Mouse (Mus musculus) inflammation-experienced regulatory T-cells, adult 6 months (primary cell): ENCODE results near the gene Gm9513. TPM values are rescaled to one million over a fixed set of nuclear protein-coding genes. Genes with fewer than 3 reads are reported as not detected.

Source experiments
- ATAC-seq: one replicate; pipeline ENCODE4 v1.8.0; 2017
- polyA plus RNA-seq, 3 experiments: library from polyadenylated mRNA; unstranded; fragments of 100-300 nt; shearing (Covaris generic); gene quantifications; one replicate each; pipeline ENCODE4 v1.2.1; 2017

The Gm9513 gene
- polyA plus RNA-seq, result not detected

DNA sequence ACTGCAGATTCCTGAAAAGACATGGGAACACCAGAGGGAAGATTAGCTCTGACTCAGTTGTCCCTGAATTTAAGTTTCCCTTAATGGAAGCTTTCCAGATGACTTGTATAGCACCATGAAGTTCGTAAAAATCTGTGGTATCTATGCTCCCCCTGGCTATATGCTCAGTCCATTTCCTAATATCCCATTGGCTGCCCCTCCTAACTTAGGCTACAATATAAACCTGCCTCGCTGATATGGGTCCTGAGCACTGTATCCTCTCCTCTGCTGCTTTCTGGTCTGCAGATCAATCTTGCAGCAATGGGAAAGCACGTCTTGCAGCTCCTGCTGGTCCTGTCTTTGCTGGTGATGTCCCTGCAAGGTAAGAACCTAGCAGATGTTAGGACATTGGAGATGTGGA is at the start of gene Gm9513:
Gm9513 (plus strand) TSS at position 301 of the 400 bp plus-strand sequence.
- no peak for ATAC-seq

DNA sequence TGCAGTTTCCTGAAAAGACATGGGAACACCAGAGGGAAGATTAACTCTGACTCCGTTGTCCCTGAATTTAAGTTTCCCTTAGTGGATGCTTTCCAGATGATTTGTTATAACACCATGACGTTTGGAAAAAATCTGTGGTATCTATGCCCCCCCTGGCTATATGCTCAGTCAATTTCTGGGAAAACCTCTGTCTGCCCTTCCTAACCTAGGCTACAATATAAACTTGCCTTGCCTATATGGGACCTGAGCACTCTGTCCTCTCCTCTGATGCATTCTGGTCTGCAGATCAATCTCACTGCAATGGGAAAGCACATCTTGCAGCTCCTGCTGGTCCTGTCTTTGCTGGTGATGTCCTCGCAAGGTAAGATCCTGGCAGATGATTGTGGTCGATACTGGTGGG is 43.9 kb upstream of the Gm9513 start, which contains the start of gene Gm7257:
Gm7257 (plus strand) TSS at position 301 of the 400 bp plus-strand sequence.
- no peak for ATAC-seq

DNA sequence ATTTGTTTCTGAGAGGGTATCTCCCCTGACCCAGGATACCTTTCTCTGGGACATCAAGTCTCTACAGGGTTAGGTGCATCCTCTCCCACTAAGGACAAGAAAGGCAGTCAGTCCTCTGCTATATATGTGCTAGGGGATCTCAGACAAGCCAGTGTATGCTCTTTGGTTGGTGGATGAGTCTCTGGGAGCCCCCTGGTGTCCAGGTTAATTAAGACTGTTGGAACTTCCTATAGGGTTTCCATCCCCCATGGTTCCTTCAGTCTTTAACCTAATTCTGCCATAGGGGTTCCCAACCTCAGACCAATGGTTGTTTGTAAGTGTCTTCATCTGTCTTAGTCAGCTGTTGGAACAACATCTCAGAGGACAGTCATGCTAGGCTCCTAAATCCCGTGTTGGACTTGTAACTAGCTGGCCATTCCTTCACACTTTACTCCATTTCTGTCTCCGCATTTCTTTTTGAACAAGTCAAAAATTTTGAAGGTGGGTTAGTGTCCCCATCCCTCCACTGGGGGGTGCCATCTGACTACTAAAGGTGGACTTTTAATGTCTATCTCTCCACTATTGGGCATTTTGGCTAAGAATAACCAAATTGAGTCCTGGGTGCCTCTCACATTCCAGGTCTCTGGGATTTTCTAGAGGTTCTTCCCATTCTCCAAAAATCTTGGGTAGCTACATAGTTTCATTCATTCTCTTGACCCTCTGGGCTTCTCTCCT is 40.2 kb upstream of the Gm9513 start:
- no peak for ATAC-seq

DNA sequence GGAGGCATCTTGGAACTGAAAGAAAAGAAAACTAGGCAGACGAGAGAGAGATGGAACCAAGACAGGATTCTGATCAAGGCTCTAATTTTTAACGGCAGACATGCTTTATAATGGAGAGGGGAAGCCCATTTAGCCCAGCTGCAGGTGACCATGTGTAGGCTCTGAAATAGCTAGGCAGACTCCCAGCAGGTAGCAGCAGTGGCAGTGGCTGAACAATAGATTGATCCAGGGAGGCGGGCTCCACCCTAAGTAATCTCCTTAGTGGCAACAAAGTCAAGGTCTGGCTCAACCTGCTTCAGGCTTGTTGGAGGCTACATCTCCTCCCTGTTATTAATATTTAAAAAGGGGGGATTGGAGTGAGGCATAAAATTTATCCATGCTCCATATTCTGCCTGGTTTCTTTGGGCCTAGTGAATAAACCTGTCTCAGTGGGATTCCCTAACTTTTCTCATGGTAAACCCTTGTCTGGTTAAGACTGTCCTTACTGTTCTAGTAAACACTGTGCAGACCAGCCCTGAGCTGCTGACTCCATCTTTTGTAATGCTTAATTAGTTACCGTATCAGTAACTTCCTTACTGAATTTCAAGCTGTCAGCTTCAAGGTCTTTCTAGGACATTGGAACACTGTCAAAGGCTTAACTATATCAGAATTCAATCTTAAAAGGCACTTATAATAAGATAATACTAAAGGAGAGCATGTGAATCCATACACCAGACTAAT is 19.2 kb downstream of the Gm9513 start:
- no peak for ATAC-seq

DNA sequence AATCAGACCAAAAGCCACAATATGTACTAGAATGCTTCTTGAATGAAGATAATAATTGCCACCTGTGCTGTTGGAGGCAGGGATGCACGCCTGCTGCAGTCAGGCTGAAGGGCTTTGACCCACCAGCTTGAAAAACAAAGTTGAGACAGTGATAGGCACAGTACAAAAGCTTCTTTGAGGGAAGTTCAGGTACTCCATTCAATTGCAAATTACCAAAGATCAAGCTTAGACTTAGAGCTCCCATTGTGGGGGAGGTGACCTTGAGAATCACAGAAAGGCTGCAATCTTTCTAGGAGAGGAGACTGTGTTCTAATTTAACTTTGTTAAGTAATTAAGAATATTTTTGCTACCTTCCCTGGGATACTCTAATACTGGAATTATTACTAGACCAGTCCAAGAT is 20.4 kb downstream of the Gm9513 start:
- ATAC-seq, result no peak

DNA sequence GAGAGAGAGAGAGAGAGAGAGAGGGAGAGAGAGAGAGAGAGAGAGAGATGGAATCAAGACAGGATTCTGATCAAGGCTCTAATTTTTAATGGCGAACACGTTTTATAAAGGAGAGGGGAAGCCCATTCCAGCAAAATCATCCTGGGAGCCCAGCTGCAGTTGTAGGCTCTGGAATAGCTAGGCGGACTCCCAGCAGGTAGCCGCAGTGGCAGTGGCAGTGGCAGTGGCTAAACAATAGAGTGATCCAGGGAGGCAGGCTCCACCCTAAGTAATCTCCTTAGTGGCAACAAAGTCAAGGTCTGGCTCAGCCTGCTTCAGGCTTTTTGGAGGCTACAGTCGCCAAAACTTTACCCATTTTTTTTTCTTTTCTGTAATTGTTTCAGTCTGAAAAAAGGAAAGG is 28.8 kb downstream of the Gm9513 start:
- no peak for ATAC-seq

Other genes starting within 250 kb of the Gm9513 start
- not detected for gene Gm7257, start 43.8 kb upstream of the Gm9513 start, polyA plus RNA-seq
- gene Gm5615, start 66.3 kb downstream of the Gm9513 start, polyA plus RNA-seq, result not detected
- gene Gm17689, start 107.0 kb downstream of the Gm9513 start, polyA plus RNA-seq, result not detected
- not detected for gene A630095E13Rik, start 167.7 kb downstream of the Gm9513 start, polyA plus RNA-seq
- not detected for gene Acrv1, start 217.6 kb downstream of the Gm9513 start, polyA plus RNA-seq